Mouse (Mus musculus): ENCODE data around the gene Hdac1.

DNA sequence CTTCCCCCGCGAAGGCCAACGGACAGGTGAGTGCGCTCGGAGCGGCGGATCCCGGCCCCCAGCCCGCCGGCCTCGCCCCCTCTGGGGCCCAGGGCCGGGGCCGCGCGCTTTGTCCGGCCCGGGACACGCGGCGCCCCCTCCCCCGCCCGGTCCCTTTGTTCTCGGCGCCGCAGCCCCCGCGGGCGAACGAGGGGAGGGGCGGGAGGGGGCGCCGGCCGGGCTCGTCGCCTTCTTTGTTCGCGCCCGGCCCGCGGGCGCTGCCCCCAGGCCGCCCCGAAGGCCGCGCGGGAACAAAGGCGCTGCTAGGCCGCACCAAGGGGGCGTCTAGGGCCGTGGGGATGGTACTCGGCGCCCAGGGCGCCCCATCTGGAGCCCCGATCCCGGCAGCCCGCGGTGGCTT, 28.6 kb downstream of the Hdac1 start:
- TF ChIP-seq POLR2A (IDR thresholded peaks at IDR 0.05; ENCODE audit: control insufficient read depth, extremely low read depth, insufficient read depth, low read length, poor library complexity), result no peak
- no peak for TF ChIP-seq CTCF (IDR thresholded peaks at IDR 0.05; ENCODE audit: borderline replicate concordance, control insufficient read depth, extremely low read depth, insufficient read depth, low read length, poor library complexity)
